Mouse (Mus musculus) lung, postnatal 4 days (tissue): Measurements from ENCODE around the gene Cyp39a1.

Experiments
- DNase-seq, 2 experiments: peaks; one replicate each; pipeline ENCODE4 v3.0.0; 2021

Gene Cyp39a1

GRCm38 (mm10) chr17:43788222-43788621, 121.0 kb downstream of the Cyp39a1 start:
- no peak for DNase-seq

- DNase-seq = no peak
Measured at GRCm38 (mm10) chr17:43789376-43789775, 122.2 kb downstream of the Cyp39a1 start.

GRCm38 (mm10) chr17:43791751-43792150, 124.5 kb downstream of the Cyp39a1 start:
- no peak for DNase-seq

- DNase-seq = no peak
Measured at GRCm38 (mm10) chr17:43794731-43795280, 127.6 kb downstream of the Cyp39a1 start.
